Mouse (Mus musculus): ENCODE measurements at regions not wholly inside any gene's neighbourhood (a gene's known extent, or its start where the extent isn't known, plus 50 kb on each side); places are given as distances from the start of the nearest gene placed in this dataset.
A peak's percentile ranks its signal among the peaks of the same experiment; 100 is the strongest.

DNA sequence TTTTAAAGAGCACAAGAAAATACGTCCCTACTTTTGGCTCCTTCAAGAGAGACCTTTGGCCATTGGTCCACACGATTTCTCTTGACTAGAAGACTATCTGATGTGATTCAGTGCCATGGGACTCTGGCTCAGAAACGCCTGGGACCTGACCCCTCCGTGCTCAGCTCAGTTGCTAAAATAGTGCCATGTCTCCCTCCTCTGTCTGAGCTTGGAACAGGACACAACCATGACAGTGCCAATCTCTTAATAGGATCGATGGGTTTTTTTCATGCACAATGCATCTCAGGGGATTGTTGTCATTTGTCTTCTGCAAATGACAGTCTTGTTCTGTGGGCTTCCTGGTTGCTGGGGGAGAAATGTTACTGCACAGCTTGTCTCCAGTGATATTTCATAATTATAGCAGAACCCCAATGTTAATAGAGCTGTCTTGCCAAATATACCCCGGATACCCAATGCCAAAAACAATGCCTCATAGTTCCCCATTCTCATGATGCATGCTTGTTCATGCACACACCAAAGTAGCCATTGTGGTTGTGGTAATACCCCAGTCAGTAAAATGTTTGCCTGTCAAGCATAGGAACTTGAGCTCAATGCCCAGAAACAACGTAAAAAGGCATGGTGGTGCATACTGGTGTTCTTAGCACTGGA is 216.7 kb upstream of the Ercc4 start:
- Histone ChIP-seq H3K4me3 (no peak overlapping the region), H3K4me1 (no peaks in the 10 kb centered on the region), H3K36me3 (no peaks in the 10 kb centered on the region), H3K27me3 (no peaks in the 10 kb centered on the region), H3K27ac (replicated peaks) (no peak overlapping the region), H3K9me3 (no peaks in the 10 kb centered on the region), H3K4me2 (replicated peaks) (no peak overlapping the region), H3K9ac (replicated peaks) (no peak overlapping the region)
- ATAC-seq (replicated peaks) = no peak
- 82% methylated on average over 7 of the region's 7 CpGs for WGBS

DNA sequence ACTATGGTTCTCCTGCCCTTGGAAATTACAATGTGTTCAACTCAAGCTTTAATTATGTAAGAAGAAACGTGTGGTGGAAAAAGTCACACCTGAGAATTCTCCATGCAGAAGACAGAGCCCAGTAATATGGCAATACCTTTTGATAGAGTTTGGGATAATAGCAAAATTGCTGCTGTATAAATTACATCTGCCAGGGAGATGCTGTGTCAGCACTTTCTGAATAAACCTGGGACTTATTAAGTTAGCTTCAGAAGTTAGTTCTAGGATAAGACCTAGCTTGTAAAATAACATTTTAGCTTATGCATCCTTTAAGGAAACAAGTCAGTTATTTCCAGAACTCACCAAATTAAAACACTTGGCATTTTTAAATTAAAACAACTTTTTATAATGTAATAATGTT is 212.2 kb upstream of the Ercc4 start:
- Histone ChIP-seq H3K4me3 (no peak overlapping the region), H3K9me3 (no peaks in the 10 kb centered on the region), H3K4me2 (replicated peaks) (no peak overlapping the region), H3K4me1 (peaks cover 12% of the 10 kb centered on the region; the same call in 1 of the 2 replicates), H3K27ac (replicated peaks) (no peak overlapping the region), H3K27me3 (no peaks in the 10 kb centered on the region), H3K36me3 (no peaks in the 10 kb centered on the region), H3K9ac (replicated peaks) (no peak overlapping the region)
- no peak for ATAC-seq (replicated peaks)
- WGBS = 84% methylated on average over 1 of the region's 1 CpGs

DNA sequence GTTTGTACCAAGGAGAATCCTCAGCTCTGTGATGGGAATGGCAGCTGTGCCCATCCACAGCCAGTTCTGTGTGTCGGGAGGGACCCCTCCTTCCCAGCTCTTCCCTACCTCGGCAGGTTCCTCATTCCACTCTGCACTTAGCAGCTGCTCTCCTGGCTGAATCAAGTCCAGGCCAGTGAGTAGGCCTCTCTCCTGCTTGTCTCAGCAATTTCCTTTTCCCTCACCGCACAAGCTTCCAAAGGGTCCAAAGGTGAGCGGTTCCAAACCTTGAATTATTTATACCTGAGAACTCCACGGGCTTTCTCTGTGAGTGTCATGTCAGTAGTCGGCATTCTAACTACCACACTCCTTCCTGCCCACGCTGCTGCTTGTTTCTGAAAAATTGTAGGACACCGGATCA is 208.8 kb upstream of the Ercc4 start:
- Histone ChIP-seq H3K9me3 (no peaks in the 10 kb centered on the region), H3K27ac (replicated peaks) (no peak overlapping the region), H3K9ac (replicated peaks) (no peak overlapping the region), H3K4me1 (peaks cover 13% of the 10 kb centered on the region; the same call in 1 of the 2 replicates), H3K4me3 (no peak overlapping the region), H3K36me3 (no peaks in the 10 kb centered on the region), H3K27me3 (no peaks in the 10 kb centered on the region), H3K4me2 (replicated peaks) (no peak overlapping the region)
- no peak for ATAC-seq (replicated peaks)
- WGBS = 76% methylated on average over 8 of the region's 8 CpGs

DNA sequence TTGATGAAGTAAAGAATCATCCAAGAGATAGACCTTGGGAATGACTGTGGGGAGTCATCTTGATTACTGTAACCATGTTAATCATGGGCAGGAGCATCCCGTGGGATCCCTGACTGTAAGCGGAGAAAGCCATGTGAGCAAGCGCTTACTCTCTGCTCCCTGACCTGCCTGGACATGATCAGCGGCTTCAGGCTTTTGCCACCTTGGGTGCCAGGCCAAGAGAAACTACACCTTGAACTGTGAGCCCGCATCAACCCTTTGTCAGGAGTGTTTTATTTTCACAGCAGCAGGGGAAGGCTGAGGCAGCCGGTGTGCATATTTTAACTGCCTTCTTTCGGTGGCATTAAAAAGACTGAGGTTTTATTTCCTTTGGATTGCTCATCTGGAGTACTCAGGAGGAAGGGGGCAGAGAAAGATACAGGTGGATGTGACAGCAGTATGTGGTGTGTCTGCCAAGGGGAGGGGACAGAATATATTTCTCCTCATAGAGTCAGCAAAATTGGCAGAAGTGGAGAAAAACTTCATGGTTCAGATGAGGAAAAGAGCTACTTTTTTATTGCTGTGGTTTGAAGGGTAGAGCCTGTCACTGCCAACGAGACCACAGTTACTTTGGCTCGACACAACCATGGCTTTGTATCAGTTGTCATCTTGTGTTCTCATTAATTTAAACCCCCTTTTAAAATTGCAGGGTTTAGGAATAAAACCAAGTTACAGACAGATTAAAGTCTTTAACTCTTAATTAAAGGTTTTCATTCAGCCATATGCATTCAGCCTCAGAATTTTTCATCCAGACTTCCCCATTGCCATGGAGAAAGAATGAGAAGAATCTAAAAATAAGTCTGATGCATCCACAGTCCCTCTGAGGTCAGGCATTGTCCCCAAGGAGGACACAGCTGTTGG is 208.1 kb upstream of the Ercc4 start:
- 33% methylated on average over 9 of the region's 9 CpGs for WGBS
- peak; percentile 80 for ATAC-seq (replicated peaks)

DNA sequence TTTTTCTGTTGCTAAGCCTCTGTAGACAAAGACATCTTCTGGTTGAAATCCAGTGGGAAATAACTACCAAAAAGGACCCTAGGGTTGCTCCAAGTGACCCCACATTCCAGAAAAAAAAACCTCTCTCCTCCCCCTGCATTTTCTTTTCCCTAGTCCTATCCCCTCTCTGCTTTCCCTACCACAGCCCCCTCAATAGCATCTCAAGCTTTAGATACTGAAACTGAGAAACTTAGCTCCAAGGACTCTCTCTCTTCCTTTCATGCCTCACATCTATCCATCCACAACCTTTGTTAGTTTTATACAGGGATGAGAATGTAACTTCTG is 207.5 kb upstream of the Ercc4 start:
- no peak overlapping the region for H3K9ac ChIP-seq (replicated peaks)
- H3K36me3 ChIP-seq = no peaks in the 10 kb centered on the region
- H3K4me2 ChIP-seq (replicated peaks) = no peak overlapping the region
- no peak overlapping the region for H3K27ac ChIP-seq (replicated peaks)
- H3K4me1 ChIP-seq = peaks cover 13% of the 10 kb centered on the region; the same call in 1 of the 2 replicates
- H3K4me3 ChIP-seq = no peak overlapping the region
- H3K27me3 ChIP-seq = no peaks in the 10 kb centered on the region
- no peak; the same call in 1 of the 2 replicates for ATAC-seq (replicated peaks)
- no peaks in the 10 kb centered on the region for H3K9me3 ChIP-seq

More for the DNA sequence above, 208.1 kb upstream of the Ercc4 start:
- H3K9me3 ChIP-seq = no peaks in the 10 kb centered on the region
- H3K4me2 ChIP-seq (replicated peaks) = no peak overlapping the region
- H3K27me3 ChIP-seq = no peaks in the 10 kb centered on the region
- no peaks in the 10 kb centered on the region for H3K36me3 ChIP-seq
- no peak overlapping the region for H3K9ac ChIP-seq (replicated peaks)
- H3K4me3 ChIP-seq = no peak overlapping the region
- H3K27ac ChIP-seq (replicated peaks) = no peak overlapping the region
- H3K4me1 ChIP-seq = peaks cover 13% of the 10 kb centered on the region; the same call in 1 of the 2 replicates

DNA sequence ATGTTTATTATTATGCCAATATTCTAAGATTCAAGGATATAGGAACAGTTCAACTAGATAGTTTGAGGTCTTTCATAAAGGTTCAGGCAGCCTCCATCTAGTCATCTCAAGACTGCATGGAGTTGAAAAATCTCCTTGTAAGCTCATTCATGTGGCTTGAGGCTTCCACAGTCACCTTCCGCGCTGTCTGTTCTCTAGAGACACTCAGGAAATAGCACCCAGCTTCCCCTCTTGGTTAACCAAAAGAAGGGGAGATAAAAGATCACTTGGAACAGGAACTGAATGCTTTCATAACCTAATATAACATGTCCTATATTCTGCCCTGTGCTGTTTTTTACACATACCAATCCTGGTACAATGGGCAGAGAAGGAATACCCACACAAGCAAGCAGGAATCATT is 206.3 kb upstream of the Ercc4 start:
- no peak overlapping the region for H3K4me2 ChIP-seq (replicated peaks)
- peaks cover 13% of the 10 kb centered on the region; the same call in 1 of the 2 replicates for H3K4me1 ChIP-seq
- H3K4me3 ChIP-seq = no peak overlapping the region
- no peaks in the 10 kb centered on the region for H3K9me3 ChIP-seq
- H3K27ac ChIP-seq (replicated peaks) = no peak overlapping the region
- no peaks in the 10 kb centered on the region for H3K27me3 ChIP-seq
- H3K9ac ChIP-seq (replicated peaks) = no peak overlapping the region
- WGBS = 93% methylated on average over 2 of the region's 2 CpGs
- no peaks in the 10 kb centered on the region for H3K36me3 ChIP-seq
- ATAC-seq (replicated peaks) = no peak

DNA sequence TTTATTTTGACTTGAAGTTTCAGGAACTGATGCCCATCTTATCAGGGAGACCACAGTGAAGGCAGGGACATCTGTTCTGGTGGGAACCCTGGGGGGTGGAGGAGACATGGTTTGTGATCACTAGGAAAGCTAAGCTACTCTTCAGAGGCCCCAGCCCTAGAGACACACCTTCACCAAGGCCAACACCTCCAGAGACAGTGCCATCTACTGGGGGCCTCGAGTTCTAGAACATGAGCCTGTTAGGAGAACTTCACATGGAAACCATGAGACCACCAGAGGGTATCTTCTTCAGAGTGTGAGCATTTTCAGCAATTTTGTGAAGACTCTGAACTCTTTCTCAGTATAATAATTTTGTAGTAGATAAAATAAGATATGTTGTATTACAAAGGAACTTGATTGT is 204.5 kb upstream of the Ercc4 start:
- no peak overlapping the region for H3K4me3 ChIP-seq
- H3K4me2 ChIP-seq (replicated peaks) = no peak overlapping the region
- peaks cover 13% of the 10 kb centered on the region; the same call in 1 of the 2 replicates for H3K4me1 ChIP-seq
- ATAC-seq (replicated peaks) = no peak
- H3K36me3 ChIP-seq = no peaks in the 10 kb centered on the region
- H3K9ac ChIP-seq (replicated peaks) = no peak overlapping the region
- no peaks in the 10 kb centered on the region for H3K9me3 ChIP-seq
- 70% methylated on average over 1 of the region's 1 CpGs for WGBS
- no peaks in the 10 kb centered on the region for H3K27me3 ChIP-seq
- no peak overlapping the region for H3K27ac ChIP-seq (replicated peaks)

DNA sequence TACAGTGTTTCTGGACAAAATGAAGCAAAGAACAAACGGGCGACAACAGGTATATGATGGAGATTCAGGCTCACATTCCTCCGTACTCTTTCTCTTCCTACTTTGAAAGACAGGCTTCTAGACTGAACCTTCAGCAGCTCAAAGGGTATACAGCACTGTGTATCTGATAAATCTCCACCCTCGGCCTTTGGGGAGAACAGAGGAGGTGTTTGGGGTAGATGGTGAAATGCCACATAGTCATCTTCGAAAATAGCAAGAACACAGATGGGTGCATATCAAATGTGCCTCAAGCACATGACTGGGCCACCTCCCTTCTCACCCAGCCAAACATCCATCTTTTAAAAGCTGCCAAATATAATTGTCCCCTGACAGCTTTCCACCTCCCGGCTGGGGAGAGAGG is 184.8 kb upstream of the Ercc4 start:
- H3K4me2 ChIP-seq (replicated peaks) = no peak overlapping the region

DNA sequence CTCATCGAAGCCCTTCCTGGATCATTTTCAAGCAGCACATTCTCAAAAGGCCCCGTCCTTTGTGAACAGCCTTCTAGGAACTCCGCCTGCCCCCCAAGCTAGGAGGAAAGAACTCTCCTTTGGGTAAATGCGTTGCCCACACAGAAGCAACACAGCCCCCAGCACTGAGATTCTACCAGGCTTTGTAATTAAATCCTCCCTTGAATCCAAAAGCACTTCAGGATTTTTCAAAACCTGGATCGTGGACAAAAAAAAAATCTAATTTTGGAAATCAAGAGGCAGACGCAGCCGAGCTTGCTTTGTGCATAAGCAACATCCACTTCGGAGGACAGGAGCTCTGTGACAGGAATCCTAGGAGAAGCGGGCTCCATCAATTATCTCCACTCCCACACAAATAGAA is 183.6 kb upstream of the Ercc4 start:
- H3K4me3 ChIP-seq = no peak overlapping the region
- H3K36me3 ChIP-seq = no peaks in the 10 kb centered on the region
- H3K27ac ChIP-seq (replicated peaks) = no peak overlapping the region; the same call in 1 of the 2 replicates
- H3K9me3 ChIP-seq = no peaks in the 10 kb centered on the region
- no peak for ATAC-seq (replicated peaks)
- no peaks in the 10 kb centered on the region for H3K4me1 ChIP-seq
- H3K4me2 ChIP-seq (replicated peaks) = no peak overlapping the region
- no peaks in the 10 kb centered on the region for H3K27me3 ChIP-seq
- H3K9ac ChIP-seq (replicated peaks) = no peak overlapping the region
- WGBS = 72% methylated on average over 9 of the region's 9 CpGs

More for the DNA sequence above, 184.8 kb upstream of the Ercc4 start:
- H3K9ac ChIP-seq (replicated peaks) = no peak overlapping the region
- no peaks in the 10 kb centered on the region for H3K4me1 ChIP-seq
- no peaks in the 10 kb centered on the region for H3K36me3 ChIP-seq
- no peaks in the 10 kb centered on the region for H3K9me3 ChIP-seq
- no peak for ATAC-seq (replicated peaks)
- no peak overlapping the region for H3K27ac ChIP-seq (replicated peaks)
- H3K27me3 ChIP-seq = no peaks in the 10 kb centered on the region
- WGBS = 92% methylated on average over 6 of the region's 6 CpGs
- no peak overlapping the region for H3K4me3 ChIP-seq

DNA sequence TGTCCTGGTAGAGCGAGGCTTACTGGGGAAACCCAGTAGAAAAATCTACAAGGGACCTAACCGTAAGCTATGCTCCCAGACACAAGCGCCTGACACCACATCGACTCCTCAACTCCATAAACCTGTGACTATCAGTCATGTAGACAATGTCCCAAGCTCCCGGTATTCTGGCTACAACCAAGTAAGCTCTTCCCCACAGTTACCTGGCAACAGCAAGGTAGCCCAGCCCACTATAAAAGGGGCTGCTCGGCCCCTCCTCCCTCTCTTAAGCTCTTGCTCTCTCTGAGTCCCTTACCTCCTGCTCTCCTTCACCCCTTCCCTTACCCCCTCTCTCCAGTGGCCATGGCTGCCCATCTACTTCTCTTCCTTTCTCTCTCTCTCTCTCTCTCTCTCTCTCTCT is 178.4 kb upstream of the Ercc4 start:
- ATAC-seq (replicated peaks) = no peak
- H3K36me3 ChIP-seq = no peaks in the 10 kb centered on the region
- no peaks in the 10 kb centered on the region for H3K4me1 ChIP-seq
- no peak overlapping the region for H3K4me2 ChIP-seq (replicated peaks)
- H3K9ac ChIP-seq (replicated peaks) = no peak overlapping the region
- WGBS = 88% methylated on average over 6 of the region's 6 CpGs
- no peaks in the 10 kb centered on the region for H3K27me3 ChIP-seq
- H3K4me3 ChIP-seq = no peak overlapping the region
- H3K27ac ChIP-seq (replicated peaks) = no peak overlapping the region
- no peaks in the 10 kb centered on the region for H3K9me3 ChIP-seq

DNA sequence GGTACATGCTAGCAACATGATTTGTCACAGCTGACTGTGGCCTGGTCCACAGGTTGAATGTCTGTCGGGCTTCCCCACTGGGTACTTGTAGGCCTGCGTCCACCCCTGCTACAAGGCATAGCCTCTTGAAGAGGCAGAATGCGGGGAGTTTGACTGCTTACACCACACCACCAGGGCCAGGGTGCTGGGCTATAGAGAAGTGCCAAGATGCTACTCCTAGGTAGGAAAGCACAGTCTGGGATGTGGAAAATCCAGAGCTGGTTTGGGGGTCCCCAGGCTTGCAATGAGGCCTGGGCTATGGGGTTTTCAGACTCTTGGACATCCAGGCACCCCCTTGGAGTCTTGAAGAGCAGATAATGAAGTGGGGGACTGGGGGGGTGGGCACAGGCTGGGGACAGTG is 176.5 kb upstream of the Ercc4 start:
- Histone ChIP-seq H3K4me1 (no peaks in the 10 kb centered on the region), H3K9ac (replicated peaks) (no peak overlapping the region), H3K27me3 (no peaks in the 10 kb centered on the region), H3K4me3 (no peak overlapping the region), H3K36me3 (no peaks in the 10 kb centered on the region), H3K9me3 (no peaks in the 10 kb centered on the region), H3K4me2 (replicated peaks) (no peak overlapping the region), H3K27ac (replicated peaks) (no peak overlapping the region)
- 92% methylated on average over 3 of the region's 3 CpGs for WGBS
- ATAC-seq (replicated peaks) = no peak

DNA sequence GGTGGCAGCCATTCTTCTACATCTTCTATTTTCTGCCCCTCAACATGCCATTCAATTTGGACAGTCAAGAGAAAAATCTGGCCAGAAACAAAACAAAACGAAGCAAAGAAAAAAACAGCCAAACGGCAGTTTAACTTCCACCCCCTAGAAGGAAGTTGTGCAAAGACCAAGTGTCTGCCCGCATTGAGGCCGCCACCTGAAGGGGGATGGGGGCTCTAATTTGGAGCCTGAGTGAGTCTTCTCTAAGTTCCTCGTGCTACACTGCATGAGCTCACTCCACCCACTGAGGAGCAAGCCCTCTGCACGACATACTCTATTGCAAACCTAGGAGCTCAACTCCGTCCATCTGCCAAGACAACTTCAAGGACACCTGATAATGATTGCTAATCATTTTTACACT is 174.9 kb upstream of the Ercc4 start:
- ATAC-seq (replicated peaks) = no peak
- Histone ChIP-seq H3K9ac (replicated peaks) (no peak overlapping the region), H3K4me1 (no peaks in the 10 kb centered on the region), H3K4me3 (no peak overlapping the region), H3K27ac (replicated peaks) (no peak overlapping the region), H3K4me2 (replicated peaks) (no peak overlapping the region), H3K27me3 (no peaks in the 10 kb centered on the region), H3K9me3 (no peaks in the 10 kb centered on the region), H3K36me3 (no peaks in the 10 kb centered on the region)
- WGBS = 72% methylated on average over 7 of the region's 7 CpGs
